19 mouse cellular contexts compared by ENCODE assay signal in genomic region chr4:145559505-145560099, GRCm38 (mm10). TPM values are rescaled to one million over a fixed set of nuclear protein-coding genes. Genes with fewer than 3 reads are reported as not detected.
"Had no signal": no experiment of that assay in that cellular context is flagged by ENCODE, and none has a peak within 500 bp of the region (broad histone marks: within the 10 kb centered on the region; RNA-seq: fewer than 3 reads in every experiment).

No protein-coding gene starts in this region.

- H3K36me3 ChIP-seq: limb, embryonic 12.5 days had no signal

- H3K9ac ChIP-seq: limb, embryonic 12.5 days; liver, embryonic 14.5 days had no signal

- DNase-seq: kidney, adult 2 months; kidney, postnatal 25 days; layer of hippocampus, adult 9-11 months; layer of hippocampus, postnatal 36 days; lung, adult 18-20 months; lung, postnatal 36 days; retina, postnatal 1 day; right cerebral cortex, postnatal 4 days; spleen, adult 18-20 months; thymus, adult 2 months; thymus, postnatal 25 days had no signal

- H3K4me1 ChIP-seq: limb, embryonic 12.5 days had no signal

- H3K27ac ChIP-seq: limb, embryonic 12.5 days; liver, embryonic 14.5 days had no signal

- H3K27me3 ChIP-seq: limb, embryonic 12.5 days had no signal

- H3K4me3 ChIP-seq: limb, embryonic 12.5 days had no signal

- H3K4me2 ChIP-seq: limb, embryonic 12.5 days; midbrain, embryonic 11.5 days had no signal

- ATAC-seq: intestine, embryonic 16.5 days; lung, postnatal 0 days had no signal

RNA-seq across cellular contexts. Expression of gene Gm13212, which starts 25.4 kb away (rescaled TPM):
- total RNA-seq: midbrain, postnatal 0 days had no signal
- polyA plus RNA-seq: liver, adult 2 months had no signal

RNA-seq across cellular contexts. Expression of gene Zfp990, which starts 49.0 kb away (rescaled TPM):
- total RNA-seq: liver, adult 2 months; midbrain, postnatal 0 days had no signal
- polyA plus RNA-seq: liver, adult 2 months; lung, postnatal 0 days; stomach, embryonic 14.5 days had no signal
